Mouse (Mus musculus): ENCODE measurements around the gene Anks1b. TPM values are rescaled to one million over a fixed set of nuclear protein-coding genes. Genes with fewer than 3 reads are reported as not detected.

The Anks1b gene
- polyA plus RNA-seq, 1 experiment from 2014 or later: 13.0 TPM

DNA sequence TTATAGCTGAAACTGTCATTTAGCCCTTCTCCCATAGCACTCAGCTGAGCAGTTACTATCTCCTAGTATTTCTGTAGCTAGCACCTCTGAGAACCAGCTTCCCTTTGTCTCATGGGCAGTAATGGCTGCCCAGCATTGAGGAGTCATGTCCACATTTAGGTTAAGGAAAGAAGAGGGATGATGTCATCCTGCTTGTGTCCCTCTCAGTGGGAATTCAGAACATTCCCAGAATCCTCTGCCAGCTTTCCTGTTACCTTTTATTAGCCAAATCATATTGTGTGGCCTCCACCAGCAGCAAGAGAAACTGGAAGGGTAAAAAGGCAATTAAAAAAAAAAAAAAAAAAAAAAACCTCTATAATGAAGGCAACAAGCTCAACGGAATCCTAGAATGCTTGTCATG, 851.6 kb downstream of the Anks1b start:
- ATAC-seq (ENCODE audit: low FRiP score): no peak
- no peaks in the 10 kb centered on the region for H3K4me1 ChIP-seq (replicated peaks; ENCODE audit: control insufficient read depth, insufficient read depth, low read length)
- H3K27me3 ChIP-seq (ENCODE audit: control insufficient read depth, insufficient read depth, low read length): no peaks in the 10 kb centered on the region
- H3K4me3 ChIP-seq (ENCODE audit: low read depth, low read length): no peak overlapping the region
- no peak for DNase-seq (ENCODE audit: low spot score)
- no peak overlapping the region for H3K4me2 ChIP-seq (replicated peaks; ENCODE audit: low read depth, low read length)
- no peaks in the 10 kb centered on the region for H3K36me3 ChIP-seq (ENCODE audit: control insufficient read depth, insufficient read depth, low read length)
- no peak overlapping the region for H3K9ac ChIP-seq (ENCODE audit: low read depth, low read length)
- H3K9me3 ChIP-seq (ENCODE audit: control insufficient read depth, low read length): no peaks in the 10 kb centered on the region
- 81% methylated on average over 1 of the region's 1 CpGs for WGBS
- no peak overlapping the region for H3K27ac ChIP-seq (ENCODE audit: low read depth, low read length)

DNA sequence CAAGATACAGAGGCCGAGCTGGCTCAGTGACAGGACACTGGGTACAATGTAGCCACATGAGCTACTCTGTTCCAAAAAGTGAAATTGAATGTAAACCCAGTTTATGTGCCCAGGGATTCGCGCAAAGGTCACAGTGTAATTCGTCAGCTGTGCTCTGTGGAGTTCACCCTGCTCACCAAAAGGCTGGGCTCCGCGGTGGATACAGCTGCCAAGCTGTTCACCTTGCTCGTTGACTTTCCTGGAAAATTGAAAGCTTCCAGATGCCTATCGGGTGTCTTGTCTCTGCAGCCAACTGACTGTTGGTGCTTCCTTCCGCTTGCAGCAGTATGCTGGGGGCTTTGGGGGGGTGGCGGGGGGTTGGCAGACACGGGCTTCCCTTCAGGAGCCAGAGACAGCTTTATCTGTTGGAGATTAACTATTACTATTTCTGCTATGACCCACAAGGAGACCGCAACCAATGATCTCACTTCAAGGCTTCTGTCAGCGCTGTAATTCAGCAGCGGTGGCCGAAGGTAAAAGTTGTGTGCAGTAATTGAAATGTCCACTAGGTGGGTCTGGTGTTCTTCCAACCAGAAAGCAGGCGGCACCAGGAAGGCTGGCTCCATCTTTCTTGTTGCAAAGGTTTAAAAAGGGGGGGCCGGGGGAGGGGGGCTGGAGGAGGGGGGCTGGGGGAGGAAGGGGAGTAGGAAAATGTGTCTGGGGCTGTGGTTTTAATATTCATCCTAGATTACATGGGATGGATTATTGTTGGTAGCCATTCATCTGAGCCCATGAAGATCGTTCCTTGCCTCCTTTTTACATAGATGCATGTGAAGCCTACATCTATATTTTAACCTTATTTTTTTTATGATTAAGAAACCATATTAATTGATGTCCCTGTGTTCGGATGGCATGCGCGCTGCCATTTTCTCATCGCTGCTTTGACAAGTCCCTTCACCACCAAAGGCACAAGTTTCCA, 855.4 kb downstream of the Anks1b start:
- H3K9ac ChIP-seq (ENCODE audit: low read depth, low read length): no peak overlapping the region

DNA sequence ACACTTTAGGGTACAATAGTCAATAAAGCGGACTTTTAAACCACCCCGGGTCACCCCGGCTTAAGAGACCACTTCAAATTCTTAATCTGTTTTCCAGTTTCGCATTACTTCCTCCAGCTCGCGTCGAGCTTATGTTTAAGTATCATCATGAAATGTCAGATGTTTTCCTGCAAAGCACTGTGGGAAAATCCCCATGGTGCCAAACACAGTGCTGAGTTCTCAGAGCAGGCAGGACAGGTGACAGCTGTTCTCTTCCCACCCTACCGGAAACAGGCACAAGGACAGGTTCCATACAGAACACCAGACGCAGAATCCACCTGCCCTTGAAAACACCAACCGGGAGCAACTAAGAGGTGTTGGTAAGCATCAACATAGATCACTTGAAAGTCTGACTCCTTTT, 856.2 kb downstream of the Anks1b start:
- no peaks in the 10 kb centered on the region for H3K4me1 ChIP-seq (replicated peaks; ENCODE audit: control insufficient read depth, insufficient read depth, low read length)
- no peaks in the 10 kb centered on the region for H3K27me3 ChIP-seq (ENCODE audit: control insufficient read depth, insufficient read depth, low read length)
- 63% methylated on average over 10 of the region's 10 CpGs for WGBS
- no peak for DNase-seq (ENCODE audit: low spot score)
- no peak overlapping the region for H3K9ac ChIP-seq (ENCODE audit: low read depth, low read length)
- H3K4me2 ChIP-seq (replicated peaks; ENCODE audit: low read depth, low read length): no peak overlapping the region
- no peaks in the 10 kb centered on the region for H3K36me3 ChIP-seq (ENCODE audit: control insufficient read depth, insufficient read depth, low read length)
- ATAC-seq (ENCODE audit: low FRiP score): no peak
- H3K4me3 ChIP-seq (ENCODE audit: low read depth, low read length): no peak overlapping the region
- no peaks in the 10 kb centered on the region for H3K9me3 ChIP-seq (ENCODE audit: control insufficient read depth, low read length)
- no peak overlapping the region for H3K27ac ChIP-seq (ENCODE audit: low read depth, low read length)

More for the DNA sequence above, 855.4 kb downstream of the Anks1b start:
- Histone ChIP-seq H3K27me3 (ENCODE audit: control insufficient read depth, insufficient read depth, low read length) (no peaks in the 10 kb centered on the region), H3K4me2 (replicated peaks; ENCODE audit: low read depth, low read length) (peak overlapping the region; percentile 33; the same call in 1 of the 2 replicates), H3K9me3 (ENCODE audit: control insufficient read depth, low read length) (no peaks in the 10 kb centered on the region), H3K4me1 (replicated peaks; ENCODE audit: control insufficient read depth, insufficient read depth, low read length) (no peaks in the 10 kb centered on the region), H3K36me3 (ENCODE audit: control insufficient read depth, insufficient read depth, low read length) (no peaks in the 10 kb centered on the region), H3K4me3 (ENCODE audit: low read depth, low read length) (no peak overlapping the region), H3K27ac (ENCODE audit: low read depth, low read length) (no peak overlapping the region)
- DNase-seq (ENCODE audit: low spot score): peak; percentile 87
- peak; percentile 69 for ATAC-seq (ENCODE audit: low FRiP score)
- 35% methylated on average over 22 of the region's 22 CpGs for WGBS

DNA sequence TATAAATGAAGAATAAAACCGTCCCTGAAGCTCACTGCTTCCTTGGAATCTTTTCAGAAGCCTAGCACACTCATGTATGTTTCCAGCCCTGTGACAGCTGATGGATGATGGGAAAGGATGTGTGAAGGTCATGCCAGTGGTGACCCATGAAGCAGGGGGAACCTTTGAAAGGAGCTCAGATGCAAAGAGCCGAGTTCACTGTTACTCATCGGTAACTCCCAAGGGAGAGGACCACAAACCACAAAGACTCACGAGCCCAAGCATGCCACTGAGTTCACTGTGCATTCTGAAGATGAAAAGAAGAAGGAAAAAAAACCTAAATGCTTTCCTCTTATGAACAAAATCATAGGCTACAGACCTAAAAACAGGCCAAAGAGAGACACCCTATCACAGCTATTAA, 859.5 kb downstream of the Anks1b start:
- no peak for ATAC-seq (ENCODE audit: low FRiP score)

DNA sequence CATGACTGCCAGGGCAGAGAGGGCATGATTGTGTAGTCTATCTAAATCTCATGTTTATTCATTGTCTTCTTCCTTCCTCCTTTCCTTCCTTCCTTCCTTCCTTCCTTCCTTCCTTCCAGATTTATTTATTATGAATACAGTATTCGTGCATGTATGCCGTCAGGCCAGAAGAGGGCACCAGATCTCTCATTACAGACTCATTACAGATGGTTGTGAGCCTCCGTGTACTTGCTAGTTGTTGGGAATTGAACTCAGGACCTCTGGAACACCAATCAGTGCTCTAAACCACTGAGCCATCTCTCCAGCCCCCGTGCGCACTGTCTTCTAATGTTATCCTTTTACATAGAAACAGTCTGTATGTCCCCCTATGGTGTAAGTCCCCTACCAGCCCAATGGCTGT, 860.3 kb downstream of the Anks1b start:
- Histone ChIP-seq H3K4me3 (ENCODE audit: low read depth, low read length) (no peak overlapping the region), H3K27me3 (ENCODE audit: control insufficient read depth, insufficient read depth, low read length) (no peaks in the 10 kb centered on the region), H3K27ac (ENCODE audit: low read depth, low read length) (no peak overlapping the region), H3K9me3 (ENCODE audit: control insufficient read depth, low read length) (no peaks in the 10 kb centered on the region), H3K4me2 (replicated peaks; ENCODE audit: low read depth, low read length) (no peak overlapping the region), H3K4me1 (replicated peaks; ENCODE audit: control insufficient read depth, insufficient read depth, low read length) (no peaks in the 10 kb centered on the region), H3K9ac (ENCODE audit: low read depth, low read length) (no peak overlapping the region), H3K36me3 (ENCODE audit: control insufficient read depth, insufficient read depth, low read length) (no peaks in the 10 kb centered on the region)
- ATAC-seq (ENCODE audit: low FRiP score) (peak; percentile 54; the same call in 1 of the 2 replicates), DNase-seq (ENCODE audit: low spot score) (peak; percentile 65)
- WGBS: 31% methylated on average over 5 of the region's 5 CpGs

More for the DNA sequence above, 859.5 kb downstream of the Anks1b start:
- H3K9ac ChIP-seq (ENCODE audit: low read depth, low read length): no peak overlapping the region
- H3K27me3 ChIP-seq (ENCODE audit: control insufficient read depth, insufficient read depth, low read length): no peaks in the 10 kb centered on the region
- no peaks in the 10 kb centered on the region for H3K4me1 ChIP-seq (replicated peaks; ENCODE audit: control insufficient read depth, insufficient read depth, low read length)
- H3K36me3 ChIP-seq (ENCODE audit: control insufficient read depth, insufficient read depth, low read length): no peaks in the 10 kb centered on the region
- H3K27ac ChIP-seq (ENCODE audit: low read depth, low read length): no peak overlapping the region
- DNase-seq (ENCODE audit: low spot score): no peak
- no peak overlapping the region for H3K4me3 ChIP-seq (ENCODE audit: low read depth, low read length)
- 55% methylated on average over 4 of the region's 4 CpGs for WGBS
- no peak overlapping the region for H3K4me2 ChIP-seq (replicated peaks; ENCODE audit: low read depth, low read length)
- no peaks in the 10 kb centered on the region for H3K9me3 ChIP-seq (ENCODE audit: control insufficient read depth, low read length)

DNA sequence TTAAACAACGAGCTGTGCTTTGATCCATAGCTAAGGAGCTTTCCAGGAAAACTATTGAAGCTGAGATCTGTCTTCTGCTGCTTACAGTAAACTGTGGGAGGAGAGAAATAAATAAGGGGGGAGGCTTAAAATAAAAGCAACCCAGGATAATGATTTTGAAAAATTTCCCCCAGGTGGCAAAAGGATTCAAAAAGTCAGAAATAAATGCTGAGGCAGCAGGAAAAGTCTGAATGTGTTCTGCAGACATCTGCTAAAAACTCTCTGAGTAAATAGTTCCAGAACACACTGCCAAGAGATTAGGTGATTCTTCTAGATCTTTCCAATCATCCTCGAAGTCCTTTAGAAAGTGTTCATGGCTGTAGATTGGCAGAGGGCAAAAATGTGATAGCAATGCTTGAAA, 865.2 kb downstream of the Anks1b start:
- no peak for ATAC-seq (ENCODE audit: low FRiP score)
- no peak overlapping the region for H3K9ac ChIP-seq (ENCODE audit: low read depth, low read length)
- 79% methylated on average over 2 of the region's 2 CpGs for WGBS
- no peaks in the 10 kb centered on the region for H3K4me1 ChIP-seq (replicated peaks; ENCODE audit: control insufficient read depth, insufficient read depth, low read length)
- DNase-seq (ENCODE audit: low spot score): no peak
- H3K9me3 ChIP-seq (ENCODE audit: control insufficient read depth, low read length): no peaks in the 10 kb centered on the region
- H3K27me3 ChIP-seq (ENCODE audit: control insufficient read depth, insufficient read depth, low read length): no peaks in the 10 kb centered on the region
- H3K27ac ChIP-seq (ENCODE audit: low read depth, low read length): no peak overlapping the region
- no peak overlapping the region for H3K4me3 ChIP-seq (ENCODE audit: low read depth, low read length)
- no peak overlapping the region for H3K4me2 ChIP-seq (replicated peaks; ENCODE audit: low read depth, low read length)
- H3K36me3 ChIP-seq (ENCODE audit: control insufficient read depth, insufficient read depth, low read length): no peaks in the 10 kb centered on the region

DNA sequence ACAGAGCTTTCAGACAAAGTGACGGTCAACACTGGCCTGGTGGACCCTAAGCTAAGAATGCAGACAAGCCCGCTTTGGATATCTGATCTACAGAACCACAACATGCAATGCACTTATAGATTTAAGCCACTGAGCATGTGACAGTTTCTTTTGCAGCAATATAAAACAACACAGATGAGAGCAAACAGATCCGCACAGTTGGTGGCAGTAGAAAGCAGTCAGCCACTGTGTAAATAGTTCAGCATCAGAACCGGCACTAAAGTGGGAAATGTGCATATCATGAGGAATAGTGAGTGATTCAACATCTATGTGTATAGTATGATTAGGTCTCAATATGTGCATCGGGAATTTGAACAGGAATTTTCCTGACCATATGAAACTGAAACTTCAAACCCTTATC, 867.6 kb downstream of the Anks1b start:
- DNase-seq (ENCODE audit: low spot score) (no peak), ATAC-seq (ENCODE audit: low FRiP score) (no peak)
- Histone ChIP-seq H3K4me3 (ENCODE audit: low read depth, low read length) (no peak overlapping the region), H3K4me1 (replicated peaks; ENCODE audit: control insufficient read depth, insufficient read depth, low read length) (no peaks in the 10 kb centered on the region), H3K27ac (ENCODE audit: low read depth, low read length) (no peak overlapping the region), H3K9me3 (ENCODE audit: control insufficient read depth, low read length) (no peaks in the 10 kb centered on the region), H3K4me2 (replicated peaks; ENCODE audit: low read depth, low read length) (no peak overlapping the region), H3K9ac (ENCODE audit: low read depth, low read length) (no peak overlapping the region), H3K27me3 (ENCODE audit: control insufficient read depth, insufficient read depth, low read length) (no peaks in the 10 kb centered on the region), H3K36me3 (ENCODE audit: control insufficient read depth, insufficient read depth, low read length) (no peaks in the 10 kb centered on the region)
- 92% methylated on average over 5 of the region's 5 CpGs for WGBS

DNA sequence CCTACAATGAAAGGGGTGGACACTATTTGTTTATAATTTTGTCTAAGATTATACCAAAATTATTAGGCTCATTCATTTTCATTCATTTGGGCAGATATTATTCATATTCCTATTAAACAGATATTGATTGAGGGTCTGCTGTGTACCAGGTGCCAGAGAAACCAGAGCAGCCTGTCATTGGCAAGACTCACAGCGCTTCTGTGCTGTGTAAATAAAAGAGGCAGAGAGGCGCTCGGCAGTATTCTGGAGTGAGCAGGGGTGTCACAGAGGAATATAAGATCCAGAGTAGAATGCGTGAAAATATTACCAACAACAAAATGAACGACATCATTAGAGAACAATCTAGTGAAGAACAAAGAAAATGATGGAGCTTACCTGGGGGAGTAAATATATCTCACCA, 878.6 kb downstream of the Anks1b start:
- 78% methylated on average over 5 of the region's 5 CpGs for WGBS
- no peaks in the 10 kb centered on the region for H3K4me1 ChIP-seq (replicated peaks; ENCODE audit: control insufficient read depth, insufficient read depth, low read length)
- H3K9me3 ChIP-seq (ENCODE audit: control insufficient read depth, low read length): no peaks in the 10 kb centered on the region
- H3K36me3 ChIP-seq (ENCODE audit: control insufficient read depth, insufficient read depth, low read length): no peaks in the 10 kb centered on the region
- no peak overlapping the region for H3K4me3 ChIP-seq (ENCODE audit: low read depth, low read length)
- no peak overlapping the region for H3K27ac ChIP-seq (ENCODE audit: low read depth, low read length)
- ATAC-seq (ENCODE audit: low FRiP score) (no peak), DNase-seq (ENCODE audit: low spot score) (no peak)
- no peak overlapping the region for H3K4me2 ChIP-seq (replicated peaks; ENCODE audit: low read depth, low read length)
- no peaks in the 10 kb centered on the region for H3K27me3 ChIP-seq (ENCODE audit: control insufficient read depth, insufficient read depth, low read length)
- no peak overlapping the region for H3K9ac ChIP-seq (ENCODE audit: low read depth, low read length)

DNA sequence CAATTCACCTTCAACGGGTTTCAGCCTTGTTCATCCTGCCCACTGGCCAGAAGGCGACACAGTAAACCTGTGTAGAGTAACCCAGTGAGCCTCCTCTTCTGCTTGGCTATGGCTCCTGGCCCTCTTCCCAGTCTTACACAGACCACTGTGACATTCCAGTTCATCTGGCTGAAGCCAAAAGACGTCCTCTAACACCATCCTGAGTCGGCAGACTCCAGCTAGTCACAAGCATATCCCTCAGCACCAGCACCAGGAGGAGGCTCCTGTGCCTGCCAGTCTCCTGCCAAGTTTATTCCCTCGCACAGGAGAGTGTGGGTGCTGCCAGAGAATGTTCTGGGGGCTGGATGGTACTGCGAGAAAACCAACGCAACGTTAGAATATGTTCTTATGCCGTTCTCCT, 879.8 kb downstream of the Anks1b start:
- WGBS: 85% methylated on average over 9 of the region's 9 CpGs
- DNase-seq (ENCODE audit: low spot score): no peak

More for the DNA sequence above, 879.8 kb downstream of the Anks1b start:
- ATAC-seq (ENCODE audit: low FRiP score): no peak
- H3K4me2 ChIP-seq (replicated peaks; ENCODE audit: low read depth, low read length): no peak overlapping the region
- no peaks in the 10 kb centered on the region for H3K4me1 ChIP-seq (replicated peaks; ENCODE audit: control insufficient read depth, insufficient read depth, low read length)
- H3K9ac ChIP-seq (ENCODE audit: low read depth, low read length): no peak overlapping the region
- no peaks in the 10 kb centered on the region for H3K27me3 ChIP-seq (ENCODE audit: control insufficient read depth, insufficient read depth, low read length)
- no peak overlapping the region for H3K4me3 ChIP-seq (ENCODE audit: low read depth, low read length)
- H3K36me3 ChIP-seq (ENCODE audit: control insufficient read depth, insufficient read depth, low read length): no peaks in the 10 kb centered on the region
- no peaks in the 10 kb centered on the region for H3K9me3 ChIP-seq (ENCODE audit: control insufficient read depth, low read length)
- H3K27ac ChIP-seq (ENCODE audit: low read depth, low read length): no peak overlapping the region
